Mouse (Mus musculus) spleen, postnatal 36 days (tissue): ENCODE measurements around the gene Tmcc3.

Experiments used
- DNase-seq, 2 experiments: peaks; one replicate each; pipeline ENCODE4 v3.0.0; 2022; ENCODE audit warnings: low spot score in 2 of 2, mixed read lengths in 1 of 2

Gene Tmcc3

DNA sequence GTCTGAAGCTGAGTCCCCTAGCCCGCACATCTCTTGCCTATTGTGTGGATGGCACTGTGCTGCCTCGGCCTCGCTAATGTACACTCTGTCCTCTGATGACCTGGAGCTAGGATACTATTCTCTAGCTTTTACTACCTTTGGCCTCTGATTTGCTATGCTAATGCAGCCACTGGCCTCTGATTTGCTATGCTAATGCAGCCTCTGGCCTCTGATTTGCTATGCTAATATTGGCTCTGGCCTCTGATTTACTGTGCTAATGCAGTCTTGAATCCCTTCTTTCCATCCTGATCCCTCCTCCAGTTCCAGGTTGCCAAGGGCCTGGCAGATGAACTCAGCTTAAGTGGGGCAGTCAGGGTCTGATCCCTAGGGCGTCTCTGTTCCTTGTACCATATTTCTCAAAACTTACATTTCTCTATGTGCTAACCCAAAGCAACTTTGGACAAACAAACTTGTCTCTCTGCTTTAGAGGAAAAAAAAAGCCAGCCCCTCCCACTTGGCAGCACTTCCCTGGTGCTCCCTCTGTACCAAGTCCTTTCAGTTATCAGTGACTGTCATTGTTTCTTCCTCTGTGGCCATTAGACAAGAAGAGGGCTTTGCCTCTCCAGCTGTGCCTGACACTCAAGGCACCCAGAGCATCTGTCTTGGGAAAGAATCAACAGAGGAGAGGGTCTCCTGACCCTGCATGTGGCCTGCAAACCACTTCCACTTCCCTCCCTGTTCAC is 237.9 kb downstream of the Tmcc3 start:
- DNase-seq, result no peak

DNA sequence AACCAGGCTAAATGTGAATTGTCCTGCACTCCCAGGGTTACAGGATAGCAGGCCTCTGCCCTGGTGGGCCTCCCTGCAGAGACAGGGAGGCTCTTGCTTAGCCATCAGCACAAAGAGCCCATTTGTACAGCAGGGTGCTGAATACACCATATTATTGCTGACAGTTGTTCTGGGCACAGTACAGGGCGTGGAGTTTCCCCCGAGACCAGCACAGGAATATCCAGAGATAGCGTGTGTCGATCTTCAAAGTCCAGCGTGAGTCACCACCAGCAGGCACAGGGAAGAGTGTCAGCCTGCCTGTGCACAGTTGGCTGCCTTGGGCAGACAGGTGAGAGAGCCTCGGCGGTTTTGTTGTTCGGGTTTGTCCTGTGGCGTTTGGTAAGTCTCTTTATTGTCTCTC is 238.9 kb downstream of the Tmcc3 start:
- DNase-seq, result no peak

DNA sequence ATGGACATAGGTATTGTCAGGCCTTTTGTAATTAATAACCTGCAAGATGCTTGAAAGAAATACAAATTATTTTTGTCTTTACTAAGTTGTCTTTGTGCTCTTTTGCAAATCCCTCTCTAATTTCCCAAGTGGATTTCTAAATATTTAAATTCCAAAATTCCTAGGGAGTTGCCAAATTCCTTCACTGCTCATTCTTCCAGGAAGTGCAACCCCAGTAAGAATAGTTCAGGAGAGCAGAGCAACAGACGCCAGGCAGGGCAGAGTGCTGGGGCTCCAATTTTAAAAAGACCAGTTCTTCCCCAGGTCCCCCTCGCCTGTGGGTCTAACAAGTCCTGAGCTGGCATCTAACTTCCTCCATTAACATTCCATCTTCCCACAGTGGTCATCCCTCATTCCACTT is 239.3 kb downstream of the Tmcc3 start:
- no peak for DNase-seq

DNA sequence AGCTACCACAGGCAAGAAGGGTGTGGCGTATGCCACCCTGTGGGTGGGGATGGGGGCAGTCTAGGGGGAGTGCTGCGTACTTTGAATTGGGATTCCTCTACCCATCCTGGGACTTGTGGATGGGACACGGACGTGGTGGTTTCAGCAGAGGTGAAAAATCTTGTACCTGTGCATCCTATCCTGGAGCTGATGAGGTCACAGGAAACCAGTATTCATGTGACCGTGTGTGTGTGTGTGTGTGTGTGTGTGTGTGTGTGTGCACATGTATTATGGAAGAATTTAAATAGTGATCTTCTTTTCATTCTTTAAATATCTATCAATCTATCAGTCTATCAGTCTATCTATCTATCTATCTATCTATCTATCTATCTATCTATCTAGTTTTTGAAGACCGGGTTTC is 239.8 kb downstream of the Tmcc3 start:
- no peak for DNase-seq

DNA sequence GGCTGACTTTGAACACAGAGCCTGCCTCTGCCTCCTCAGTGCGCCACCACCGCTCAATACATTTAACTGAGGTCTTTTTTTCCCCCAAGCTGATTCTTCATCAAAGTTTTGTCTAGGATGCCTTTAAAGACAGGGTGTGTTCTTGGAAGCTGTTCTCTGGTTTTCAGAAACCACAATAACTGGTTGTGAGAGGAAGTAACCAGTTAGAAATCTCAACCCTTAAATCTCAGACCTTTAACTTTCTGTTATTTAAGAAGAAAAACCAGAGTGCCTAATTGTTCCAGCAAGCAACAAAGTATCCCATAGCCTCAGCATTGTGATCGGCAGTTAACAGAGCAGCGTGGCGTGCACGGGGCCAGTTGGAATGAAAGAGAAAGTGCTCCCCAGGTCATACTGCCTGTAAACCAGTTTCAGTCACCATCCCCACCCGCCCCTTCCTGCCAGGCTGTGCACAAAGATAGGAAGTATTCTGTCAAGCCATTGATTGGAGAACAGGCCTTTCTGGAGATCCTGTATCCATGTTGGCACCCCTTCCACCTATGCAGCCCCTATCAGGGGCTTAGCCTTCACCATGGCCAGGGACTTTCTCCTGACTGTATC is 240.3 kb downstream of the Tmcc3 start:
- peak; percentile 18 to 30 for DNase-seq

DNA sequence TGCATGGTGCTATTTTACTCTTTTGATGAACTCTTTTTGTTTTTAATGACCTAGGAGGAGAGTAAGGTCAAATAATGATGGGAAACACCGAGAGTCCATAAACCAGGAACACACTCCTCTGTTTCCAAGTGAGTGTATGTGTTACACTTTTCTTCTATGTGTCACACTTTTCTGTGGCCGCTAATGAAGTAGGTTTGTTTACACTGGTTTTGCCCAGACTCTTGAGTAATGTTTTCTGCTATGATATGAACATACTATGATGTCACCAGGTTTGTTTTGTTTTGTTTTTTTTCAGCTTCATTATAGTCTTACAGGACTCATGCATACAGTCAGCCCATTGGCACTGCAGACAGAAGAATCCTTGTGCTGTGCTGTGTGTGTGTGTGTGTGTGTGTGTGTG is 243.6 kb downstream of the Tmcc3 start:
- DNase-seq, result no peak

DNA sequence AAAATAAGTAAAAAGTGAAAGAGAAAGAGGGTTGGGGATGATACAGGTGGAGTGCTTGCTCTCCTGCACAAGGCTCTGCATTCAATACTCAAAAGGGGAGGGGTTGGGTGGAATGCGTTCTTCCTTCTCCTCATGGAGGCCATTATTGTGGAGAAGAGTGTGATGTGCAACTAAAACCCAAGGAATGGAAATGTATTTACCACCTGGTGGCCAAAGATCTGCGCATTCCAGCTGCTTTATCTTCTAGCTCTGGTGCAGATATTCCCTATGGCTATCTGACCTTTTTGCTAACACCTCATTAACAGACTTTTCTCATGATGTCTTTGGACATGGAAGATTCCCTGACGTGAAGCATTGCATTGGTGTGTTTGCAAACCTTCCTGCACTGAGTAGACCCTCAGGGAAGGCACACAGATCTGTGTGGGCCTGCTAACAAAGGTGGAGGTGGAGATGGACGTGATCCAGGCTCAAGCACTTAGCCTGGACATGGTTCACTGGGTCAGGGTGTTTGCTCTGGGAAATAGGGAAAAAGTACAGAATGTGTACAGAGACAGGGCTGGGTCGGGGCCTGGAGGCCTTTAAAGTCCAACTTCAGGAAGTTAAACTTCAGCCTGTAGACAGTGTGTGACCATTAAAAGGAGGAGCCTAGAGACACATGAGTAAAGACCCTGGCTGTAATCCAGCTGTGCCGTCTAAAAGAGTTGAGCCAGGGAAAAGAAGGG is 245.8 kb downstream of the Tmcc3 start:
- DNase-seq, result no peak

DNA sequence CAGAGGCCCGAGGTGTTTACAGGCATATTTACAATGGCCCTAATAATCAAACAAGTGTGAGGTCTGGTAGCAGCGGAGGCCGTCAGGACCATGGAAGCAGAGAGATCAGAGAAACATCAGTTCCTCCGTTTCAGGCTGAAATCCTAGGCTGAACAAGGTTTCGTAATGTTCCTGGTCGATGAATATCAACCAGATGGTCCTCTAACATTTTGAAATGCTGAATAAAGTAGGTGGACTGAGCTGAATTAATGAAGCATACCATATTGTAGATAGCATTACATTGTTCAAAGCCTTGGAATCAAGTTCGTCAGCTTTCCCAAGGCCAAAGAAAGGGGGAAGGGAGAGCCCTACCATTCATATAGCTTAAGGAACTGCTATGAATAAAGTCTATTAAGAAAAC is 247.1 kb downstream of the Tmcc3 start:
- DNase-seq, result no peak

DNA sequence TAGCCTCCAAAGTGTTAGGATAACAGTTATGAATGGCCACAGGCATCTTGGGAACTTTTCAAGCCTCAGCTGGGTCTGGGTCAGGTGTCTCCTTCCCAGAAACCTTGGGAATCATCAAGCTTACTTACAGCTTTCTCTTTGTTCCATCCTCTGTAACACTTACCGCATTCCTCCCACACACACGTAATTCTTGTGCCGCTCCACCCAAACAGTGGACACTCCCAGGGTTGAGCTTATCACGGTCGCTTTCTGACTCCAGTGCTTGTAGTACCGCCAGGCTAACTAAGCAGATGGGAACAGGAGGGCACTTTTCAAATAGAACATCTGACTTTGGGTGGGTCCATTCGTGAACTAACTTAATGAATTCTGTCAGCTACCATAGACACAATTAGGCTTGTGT is 249.6 kb downstream of the Tmcc3 start:
- no peak for DNase-seq

DNA sequence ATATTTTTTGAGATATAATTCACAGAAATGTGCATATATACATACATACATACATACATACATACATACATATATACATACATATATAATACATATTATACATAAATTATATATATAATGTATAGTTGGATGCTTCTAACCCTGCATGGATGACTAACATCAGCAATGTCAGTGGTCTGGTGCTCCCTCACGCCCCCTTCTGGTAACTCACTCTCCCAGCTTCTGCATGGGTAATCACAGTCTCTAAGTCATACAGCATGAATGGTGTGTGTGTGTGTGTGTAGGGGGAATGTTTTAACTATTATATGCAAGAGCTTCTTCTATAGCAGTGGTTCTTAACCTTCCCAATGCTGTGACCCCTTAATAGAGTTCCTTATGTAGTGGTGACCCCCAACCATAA is 250.4 kb downstream of the Tmcc3 start:
- DNase-seq, result no peak

DNA sequence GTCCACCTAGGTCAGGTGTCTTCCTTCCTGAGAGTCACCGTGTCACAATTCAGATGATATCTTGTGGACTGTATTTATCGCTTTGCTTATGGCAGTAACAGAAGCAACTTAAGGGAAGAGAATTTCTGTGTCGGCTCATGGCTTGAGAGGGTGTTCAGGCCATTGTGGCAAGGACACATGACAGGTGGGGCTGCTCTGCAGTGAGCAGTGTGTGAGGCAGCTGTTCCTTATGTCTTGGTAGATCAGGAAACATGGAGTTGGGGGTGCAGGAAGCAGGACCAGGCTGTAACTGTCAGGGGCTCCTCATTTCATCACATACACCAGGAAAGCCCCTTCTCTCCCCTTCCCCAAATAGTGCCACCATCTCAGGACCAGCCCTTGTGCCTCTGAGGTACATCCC is 251.2 kb downstream of the Tmcc3 start:
- DNase-seq, result no peak

DNA sequence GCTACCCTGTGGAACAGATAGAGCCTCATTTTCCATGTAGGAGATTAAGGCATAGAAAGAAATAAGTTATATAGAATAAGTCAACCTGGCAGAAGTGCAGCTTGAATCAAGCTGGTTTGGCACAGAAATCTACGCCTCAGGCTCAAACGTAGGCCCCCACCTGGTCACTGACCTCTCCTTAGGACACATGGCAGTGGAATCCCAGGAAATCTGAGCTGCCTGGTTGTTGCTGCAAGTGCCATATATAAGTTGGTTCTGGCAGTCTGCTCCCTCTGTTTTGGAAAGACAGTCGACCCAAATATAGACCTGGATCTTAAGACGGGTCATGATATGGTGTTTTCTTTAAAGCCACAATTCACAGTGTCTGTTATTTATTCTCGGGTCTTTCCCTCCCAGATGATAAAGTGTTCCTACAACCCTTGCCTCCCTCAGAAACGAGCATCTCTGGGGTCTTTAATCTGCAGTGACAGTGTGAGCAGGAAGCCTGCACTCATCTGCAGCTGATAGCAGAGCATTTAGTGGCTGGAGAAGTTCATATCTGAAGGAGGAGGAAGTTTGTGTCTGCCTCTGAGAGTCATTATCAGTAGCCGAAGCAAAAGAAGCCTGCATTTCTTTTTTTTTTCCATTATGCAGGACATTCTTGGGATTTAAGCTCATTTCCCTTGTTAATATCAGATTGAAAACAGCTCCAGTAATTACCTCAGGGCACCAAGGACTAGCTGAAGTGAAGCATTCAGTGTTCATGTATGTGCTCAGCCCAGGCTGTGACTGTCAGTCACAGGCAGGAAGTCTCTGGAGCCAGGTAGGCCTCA is 253.9 kb downstream of the Tmcc3 start:
- no peak for DNase-seq

DNA sequence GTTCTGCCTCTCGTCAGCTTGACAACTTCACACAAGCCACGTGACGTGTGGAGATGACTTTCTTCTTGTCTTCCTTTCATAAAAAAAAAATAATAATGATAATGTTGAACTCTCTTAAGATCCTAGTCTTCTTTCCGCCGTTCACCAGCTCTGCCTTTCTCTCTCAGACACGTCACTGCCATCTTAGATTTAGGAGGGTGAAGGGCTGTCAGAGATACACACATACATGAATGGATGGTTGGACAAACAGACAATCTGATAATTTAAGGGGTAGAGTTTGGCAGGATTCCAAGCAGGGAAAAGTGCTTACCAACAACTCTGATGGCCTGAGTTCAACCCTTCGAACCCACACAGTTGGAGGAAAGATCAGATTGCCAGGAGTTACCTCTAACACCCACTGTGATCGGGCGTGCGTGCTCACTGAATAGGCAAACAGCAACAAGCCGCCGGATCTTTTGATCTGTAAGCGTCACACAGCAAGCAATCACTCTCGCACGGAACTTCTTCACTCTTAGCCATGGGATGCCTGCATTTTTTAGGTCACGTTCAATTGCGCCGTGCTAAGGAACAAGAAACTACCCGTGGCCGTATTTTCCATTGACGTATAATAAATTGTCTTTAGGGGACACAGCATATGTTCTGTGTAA is 254.6 kb downstream of the Tmcc3 start:
- DNase-seq, result no peak

DNA sequence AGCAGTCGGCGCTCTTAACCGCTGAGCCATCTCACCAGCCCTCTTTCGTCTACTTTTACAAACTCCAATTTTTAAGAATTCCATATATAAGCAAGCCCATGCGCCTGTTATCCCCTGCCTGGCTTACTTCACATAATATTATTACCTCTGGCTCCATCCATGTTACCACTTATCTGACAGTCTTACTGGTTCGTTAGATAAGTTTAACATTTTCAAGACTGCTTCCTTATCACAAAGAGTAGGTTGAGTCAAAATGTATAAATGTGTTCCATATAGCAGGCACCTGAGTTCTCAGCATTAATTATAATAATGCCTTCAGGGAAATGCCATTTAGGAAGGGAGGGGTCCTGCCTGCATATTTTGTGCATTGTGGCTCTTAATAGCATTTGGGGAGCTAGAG is 255.5 kb downstream of the Tmcc3 start:
- no peak for DNase-seq

DNA sequence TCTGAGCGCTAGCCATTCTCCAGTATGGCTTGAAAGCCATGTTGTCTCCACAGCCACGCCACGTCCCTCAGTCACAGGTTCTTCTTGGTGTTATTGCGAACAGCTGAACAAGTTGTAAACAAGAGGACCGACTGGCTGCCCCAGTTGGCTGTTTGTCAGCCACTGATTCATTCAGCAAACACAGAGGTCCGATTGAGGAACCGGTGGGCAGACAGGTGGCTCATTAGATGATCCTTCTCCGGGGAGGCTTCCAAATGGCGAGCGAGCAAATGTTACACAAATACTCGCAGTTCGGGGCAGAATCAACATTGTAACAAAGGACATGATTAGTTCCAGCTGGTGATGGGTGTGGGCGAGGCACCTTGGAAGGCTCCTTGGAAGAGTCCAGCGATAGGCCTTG is 256.2 kb downstream of the Tmcc3 start:
- no peak for DNase-seq

DNA sequence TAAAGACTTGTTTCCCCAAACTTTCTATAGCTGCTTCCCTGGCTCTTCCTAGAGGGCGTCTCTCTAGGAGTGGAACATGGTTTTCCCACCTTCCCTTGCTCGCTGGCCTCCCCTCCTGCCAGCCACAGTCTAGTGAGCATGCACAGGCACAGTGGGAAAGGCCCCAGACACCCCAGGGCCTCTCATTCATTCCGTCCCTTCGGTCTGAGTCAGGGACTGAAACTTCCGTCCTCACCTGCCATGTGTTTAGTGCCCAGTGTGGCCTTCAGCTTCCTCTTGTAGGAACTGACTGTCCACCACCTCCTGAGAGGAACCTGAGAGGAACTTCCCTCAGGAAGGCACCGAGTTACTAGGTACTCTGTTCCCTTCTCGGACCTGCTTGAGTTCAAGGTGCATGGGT is 257.1 kb downstream of the Tmcc3 start:
- no peak for DNase-seq

DNA sequence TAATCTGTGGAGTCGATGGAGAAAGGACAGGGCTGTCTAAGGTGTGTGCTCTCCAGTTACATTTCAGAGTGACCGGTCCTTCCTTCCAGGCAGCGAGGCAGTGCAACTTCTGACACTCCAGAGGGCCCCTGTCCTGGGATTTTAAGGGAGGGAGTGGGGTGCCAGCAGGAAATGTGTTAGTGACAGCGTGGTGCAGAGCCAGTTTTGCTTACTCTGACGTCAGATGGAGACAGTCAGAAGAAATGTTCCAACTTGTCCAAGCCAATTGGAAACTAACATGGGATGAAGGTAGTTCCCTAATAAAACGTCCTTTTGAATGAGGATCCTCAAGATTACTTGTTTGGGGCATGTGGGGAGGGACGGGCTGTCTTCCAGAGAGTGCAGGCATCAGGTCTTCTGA is 258.0 kb downstream of the Tmcc3 start:
- DNase-seq, result no peak

DNA sequence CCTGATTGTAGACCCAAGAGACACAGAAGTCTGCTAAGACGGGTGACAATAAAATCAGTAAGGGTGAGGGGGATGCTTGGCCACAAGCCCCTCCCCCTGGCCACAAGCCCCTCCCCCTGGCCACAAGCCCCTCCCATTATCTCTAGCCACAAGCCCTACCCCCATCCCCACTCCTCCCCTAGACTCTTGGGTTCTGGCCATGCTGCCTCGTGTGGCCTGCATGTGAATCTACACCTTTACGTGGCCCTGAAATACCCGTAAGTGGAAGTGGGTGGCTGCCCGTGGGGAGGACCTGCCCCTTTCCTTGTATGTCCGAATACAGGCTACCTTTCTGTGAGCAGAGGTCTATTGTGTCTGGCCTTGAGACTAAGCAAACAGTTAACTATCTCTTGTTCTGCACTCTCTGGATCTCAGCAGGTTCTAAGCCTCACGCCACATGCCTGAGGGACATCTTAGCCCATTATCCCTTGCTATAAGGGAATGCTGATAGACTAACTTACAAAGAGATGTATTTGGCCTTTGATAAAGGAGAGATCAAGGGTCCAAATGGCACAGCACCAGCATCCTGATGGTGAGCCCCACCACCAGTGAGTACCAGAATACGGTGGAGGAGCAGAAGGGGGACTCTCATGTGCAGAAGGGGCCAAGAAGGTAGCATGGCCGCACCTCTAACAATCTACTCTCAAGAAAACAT is 260.3 kb downstream of the Tmcc3 start:
- no peak for DNase-seq

DNA sequence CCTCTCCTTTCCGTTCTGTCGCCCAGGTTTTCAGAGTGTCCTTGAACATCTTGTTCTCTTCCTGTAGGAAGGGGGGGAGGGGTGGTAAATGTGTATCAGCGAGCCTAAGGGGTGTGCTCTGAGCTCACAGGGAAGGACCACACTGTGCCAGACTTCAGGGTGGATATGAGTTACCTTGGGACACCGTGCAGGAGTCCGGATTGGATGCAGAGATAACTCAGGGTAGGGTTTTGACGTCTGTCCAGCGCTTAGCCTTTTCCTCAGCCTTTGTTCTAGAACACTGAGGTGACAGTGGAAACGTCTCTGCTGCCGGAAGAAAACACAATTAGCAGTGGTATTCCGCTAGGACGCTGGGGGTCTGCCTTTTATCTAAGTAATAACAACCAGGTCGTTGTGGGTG is 261.0 kb downstream of the Tmcc3 start:
- no peak for DNase-seq

DNA sequence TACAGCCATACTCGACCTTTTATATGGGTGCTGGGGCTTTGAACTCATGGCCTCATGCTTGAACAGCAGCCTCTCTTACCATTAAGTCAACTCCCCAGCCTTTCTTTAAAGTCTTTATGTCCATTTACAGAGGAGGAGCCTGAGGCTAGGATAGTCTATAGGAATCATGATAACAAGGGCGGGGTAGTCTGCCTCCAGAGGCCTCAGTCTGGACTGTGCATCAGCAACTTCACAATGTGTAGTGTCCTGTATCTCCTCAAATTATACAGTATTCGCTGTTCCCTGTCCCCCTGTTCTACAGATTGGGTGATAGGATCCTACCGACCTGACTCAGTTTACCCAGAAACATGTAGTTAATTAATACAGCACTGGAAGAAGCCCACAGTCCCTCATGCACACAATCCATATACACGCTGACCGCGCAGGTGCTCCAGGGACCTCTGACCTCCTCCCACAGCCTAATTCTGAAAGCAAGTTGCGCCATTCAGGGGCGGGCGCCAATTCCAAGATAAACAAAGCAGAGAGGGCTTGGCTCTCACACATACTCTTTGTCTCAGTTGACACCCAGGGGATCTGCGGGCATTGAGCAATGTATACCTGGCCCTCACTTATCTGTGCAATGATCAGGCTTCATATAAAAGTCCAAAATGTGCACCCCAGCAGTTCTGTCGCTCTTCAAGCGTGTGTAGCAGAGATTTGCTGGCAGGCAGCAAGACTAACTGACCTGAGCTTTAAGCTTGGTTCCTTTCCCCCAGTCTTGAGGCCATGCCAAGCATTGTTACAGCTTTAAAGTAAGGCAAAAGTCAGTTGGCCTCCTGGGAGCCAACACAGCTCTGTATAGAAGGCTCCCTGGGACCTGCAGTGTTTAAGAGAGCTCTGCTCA is 262.9 kb downstream of the Tmcc3 start:
- DNase-seq, result no peak
